Mouse (Mus musculus) ZHBTc4 (cell line): ENCODE results near the gene Shc1.
A peak's percentile ranks its signal among the peaks of the same experiment; 100 is the strongest.

Source experiments
- DNase-seq: peaks from one replicate; pipeline ENCODE4 v3.0.0-alpha.2; 2011; ENCODE audit warnings: low read depth, low spot score

The Shc1 gene

DNA sequence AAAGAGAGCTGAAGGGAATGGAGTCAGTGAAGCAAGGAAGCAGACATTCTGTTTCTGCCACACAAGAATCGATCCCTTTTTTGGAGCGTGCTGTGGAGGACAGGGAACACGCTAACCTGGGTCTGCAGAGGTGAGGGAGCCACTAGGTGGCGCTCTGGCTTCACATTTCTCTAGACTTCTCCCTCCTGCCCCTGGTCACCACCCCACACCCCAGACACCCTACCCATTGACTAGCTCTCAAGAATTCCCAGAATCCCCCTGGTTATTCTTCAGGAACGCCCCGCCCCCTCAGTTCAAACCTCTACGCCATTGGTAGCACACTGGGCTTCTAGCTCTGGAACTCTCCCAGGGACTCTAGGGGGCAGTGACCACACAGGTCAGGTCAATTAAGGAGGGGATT is 31.3 kb downstream of the Shc1 start:
- peak; percentile 97 for DNase-seq

DNA sequence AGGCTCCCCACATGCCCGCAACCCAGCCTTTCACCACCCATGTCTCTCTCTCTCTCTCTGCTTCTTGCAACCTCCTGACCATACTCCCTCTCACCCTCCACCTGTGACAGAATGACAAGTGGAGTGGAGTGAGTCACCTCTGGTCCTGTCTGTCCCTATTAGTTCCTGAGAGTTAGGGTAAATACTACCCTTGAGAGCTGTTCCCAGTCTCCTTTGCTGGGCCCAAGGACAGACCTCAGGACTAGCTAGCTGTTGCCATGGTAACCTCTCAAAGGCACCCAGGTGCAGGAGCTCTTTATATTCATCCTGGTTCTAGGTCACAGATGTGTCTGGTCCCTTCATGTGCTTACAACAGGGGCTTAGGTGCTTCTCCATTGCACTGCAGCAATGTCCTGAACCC is 33.7 kb downstream of the Shc1 start:
- DNase-seq: peak; percentile 52

DNA sequence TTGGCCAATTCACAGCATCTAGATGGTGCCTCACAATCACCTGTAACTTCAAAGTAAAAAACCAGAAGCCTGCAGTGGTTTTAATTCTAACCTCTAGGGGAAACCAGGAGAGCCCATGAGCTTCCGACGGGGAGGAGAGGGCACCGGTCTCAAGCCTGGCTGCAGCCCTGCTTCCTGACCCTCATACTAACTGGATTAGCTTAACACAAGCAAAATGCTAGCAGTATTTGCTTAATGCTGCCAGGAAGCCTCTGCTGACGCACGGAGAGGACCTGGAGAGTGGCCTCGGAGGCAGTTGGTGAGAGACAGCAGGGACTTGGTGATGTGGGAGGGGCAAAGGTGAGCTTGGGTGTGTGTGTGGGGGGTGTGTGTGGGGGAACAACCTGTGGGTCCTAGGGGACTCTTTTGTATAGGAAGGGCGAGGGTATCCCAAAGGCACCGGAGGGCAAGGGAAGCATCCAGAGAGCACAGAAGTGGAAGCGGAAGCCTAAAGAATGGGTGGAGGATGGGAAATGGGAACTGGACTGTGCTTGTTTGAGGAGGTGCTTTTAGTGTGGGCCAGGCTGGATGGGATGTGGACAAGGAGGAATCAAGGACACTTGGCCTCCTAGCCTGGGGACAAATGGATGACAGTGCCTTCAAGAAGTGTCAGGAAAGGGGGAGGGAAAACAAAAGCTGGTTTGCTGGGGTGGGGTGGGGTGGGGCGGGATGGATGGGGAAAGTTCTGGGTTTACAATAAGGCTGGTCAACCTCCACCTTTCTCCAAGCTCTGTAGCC is 36.3 kb downstream of the Shc1 start, which contains the start of gene Pmvk:
Gene Pmvk, plus strand, starts transcription at position 141 of the 777 bp plus-strand sequence.
- peak; percentile 88 for DNase-seq

DNA sequence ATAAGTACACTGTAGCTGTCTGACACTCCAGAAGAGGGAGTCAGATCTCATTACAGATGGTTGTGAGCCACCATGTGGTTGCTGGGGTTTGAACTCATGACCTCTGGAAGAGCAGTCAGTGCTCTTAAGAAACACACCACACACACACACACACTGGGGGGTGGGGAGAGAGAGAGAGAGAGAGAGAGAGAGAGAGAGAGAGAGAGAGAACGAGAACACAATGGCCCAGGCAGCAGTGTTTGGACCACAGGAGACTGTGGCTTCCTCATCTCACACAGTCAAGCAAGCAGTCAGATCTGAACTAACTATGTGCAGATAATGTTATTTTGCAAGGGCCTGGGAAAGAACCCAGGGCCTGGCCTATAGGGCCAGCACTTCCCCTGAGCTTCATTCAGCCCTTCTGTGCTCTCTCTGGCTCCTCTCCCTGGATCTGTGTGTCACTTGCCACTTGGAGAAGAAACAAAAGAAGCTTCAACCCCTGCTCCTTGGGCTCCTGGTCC is 37.6 kb downstream of the Shc1 start:
- DNase-seq: no peak

DNA sequence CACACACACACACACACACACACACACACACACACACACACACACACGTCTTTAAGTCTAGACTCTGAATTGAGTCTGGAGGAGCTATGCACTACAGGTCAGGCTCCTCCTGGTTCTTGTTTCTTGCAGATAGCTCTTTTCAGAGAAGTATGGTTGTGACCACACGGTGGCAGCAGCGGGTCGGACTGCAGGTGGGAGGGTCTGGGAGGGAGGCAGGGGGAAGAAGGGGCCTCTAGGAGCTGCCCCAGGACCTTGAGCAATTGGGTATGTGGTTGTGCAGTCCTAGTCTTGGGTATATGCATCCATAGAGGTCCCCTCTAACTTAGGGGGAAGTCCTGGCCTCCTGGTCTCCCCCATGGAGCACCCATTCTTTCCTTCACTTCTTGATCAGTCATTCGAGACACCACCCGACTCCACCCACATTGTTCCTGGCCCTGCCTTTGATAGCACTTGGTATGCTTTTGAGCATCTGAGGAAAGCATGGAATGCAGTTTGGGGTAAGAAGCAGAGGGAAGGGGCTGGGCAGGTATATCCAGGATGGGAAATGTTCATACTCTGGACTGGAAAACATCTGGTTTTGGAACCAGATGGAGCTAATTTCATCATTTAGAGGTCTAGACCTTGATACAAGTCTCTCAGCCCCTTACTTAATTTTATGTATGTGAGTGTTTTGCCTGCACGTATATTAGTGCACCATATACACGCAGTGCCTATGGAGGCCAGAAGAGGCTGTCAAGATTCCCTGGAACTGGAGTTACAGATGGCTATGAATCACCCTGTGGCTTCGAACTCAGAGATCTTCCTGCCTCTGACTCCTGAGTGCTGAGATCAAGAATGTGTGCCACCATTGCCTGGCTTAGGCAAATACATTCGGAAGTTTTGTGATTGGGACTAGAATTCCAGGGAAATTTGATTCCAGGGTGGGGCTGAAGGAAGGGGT is 38.8 kb downstream of the Shc1 start:
- DNase-seq: peak; percentile 94

DNA sequence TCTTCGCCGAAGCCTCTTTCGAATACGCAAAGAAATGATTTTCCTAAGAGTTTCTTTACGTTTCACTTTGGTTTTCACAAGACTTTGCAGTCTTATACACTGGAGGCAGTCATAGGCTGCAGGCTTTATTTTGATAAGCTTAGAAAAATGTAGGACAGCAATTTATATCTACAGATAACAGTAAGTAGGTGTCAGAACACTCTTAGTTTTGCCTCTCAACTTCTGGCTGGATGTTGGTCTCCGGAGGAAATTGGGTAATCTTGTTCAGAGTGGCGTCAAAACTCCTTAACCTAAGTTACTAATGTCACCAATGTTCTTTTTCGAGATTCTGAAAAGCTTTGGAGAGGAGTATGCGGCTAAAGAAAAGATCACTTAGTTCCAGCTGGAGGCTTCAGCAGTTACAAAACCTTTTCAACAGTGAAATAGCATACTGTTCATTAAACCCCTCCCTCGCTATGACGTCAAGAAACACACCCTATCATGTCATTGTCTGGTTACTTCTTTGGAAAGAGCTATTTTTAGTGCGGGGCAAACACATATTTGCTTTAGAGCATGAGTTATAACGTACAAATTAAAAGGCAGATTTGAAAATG is 40.2 kb downstream of the Shc1 start:
- no peak for DNase-seq

DNA sequence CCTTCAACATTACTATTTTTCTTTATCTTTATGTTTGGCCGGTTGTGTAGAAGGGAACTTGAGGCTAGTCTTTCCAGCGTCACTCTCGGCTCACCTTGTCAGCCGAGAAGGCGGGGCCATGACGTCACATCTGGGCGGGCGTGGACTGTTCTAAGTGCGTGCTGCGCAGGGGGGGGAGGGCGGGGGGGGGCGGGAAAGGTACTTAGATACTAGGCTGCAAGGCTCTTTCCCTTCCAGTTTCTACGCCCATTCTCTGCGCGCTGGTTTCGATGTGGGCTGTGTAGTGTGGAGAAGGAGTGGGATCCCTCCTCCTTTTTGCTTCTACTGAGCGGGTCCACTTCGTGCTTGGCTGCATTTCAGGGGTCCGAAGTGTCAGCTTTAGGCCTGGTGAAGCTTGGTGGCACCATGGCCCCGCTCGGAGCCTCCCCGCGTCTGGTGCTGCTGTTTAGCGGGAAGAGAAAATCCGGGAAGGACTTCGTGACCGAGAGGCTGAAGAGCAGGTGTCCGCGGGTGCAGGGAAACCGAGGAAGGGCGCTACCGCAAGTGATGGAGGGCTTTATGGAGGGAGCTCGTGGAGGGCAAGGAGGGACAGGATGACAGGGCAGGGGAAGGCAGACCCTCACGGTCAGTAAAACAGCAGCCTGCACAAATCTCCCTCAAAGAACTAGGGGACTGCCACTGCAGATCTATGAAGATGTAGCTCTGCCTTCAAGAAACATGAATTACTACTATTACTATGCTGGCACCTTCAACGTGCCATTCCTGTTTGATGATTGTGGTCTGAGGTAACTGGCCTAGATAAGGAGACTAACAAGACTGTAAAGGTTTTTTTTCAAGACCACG is 40.9 kb downstream of the Shc1 start:
- peak; percentile 96 for DNase-seq

DNA sequence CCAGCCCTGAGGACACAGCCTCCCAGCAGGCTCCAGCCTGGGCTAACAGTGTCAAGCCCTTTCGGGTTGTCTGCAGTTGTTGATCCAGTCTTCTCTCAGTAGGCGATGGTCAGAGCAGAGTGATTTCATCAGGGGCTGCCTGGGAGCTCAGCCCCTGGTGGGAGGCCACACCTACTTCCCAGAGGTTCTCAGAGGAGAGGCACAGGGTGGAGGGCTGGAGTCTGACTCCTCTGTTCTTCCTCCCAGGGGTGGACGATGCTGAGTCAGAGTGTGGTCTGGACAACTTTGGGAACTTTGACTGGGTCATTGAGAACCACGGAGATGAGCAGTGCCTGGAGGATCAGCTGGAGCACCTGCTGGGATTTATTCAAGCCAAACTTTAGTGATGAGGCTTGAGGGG is 50.0 kb downstream of the Shc1 start:
- peak; percentile 59 for DNase-seq

DNA sequence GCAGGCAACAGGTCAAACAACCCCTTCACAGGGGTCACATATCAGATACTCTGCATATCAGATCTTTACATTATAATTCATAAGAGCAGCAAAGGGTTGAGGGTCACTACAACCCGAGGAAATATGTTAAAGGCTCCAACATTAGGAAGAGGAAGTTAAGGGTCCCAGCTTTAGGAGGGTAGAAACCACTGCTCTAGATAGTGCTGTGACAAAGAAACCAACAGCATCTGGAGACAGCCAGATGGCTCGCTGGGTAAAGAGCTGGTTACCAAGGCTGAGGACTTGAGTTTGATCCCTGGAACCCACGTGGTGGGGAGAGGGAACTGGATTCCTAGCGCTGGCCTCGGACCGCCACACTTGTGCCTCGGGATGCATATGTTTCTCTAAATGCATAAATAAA is 54.0 kb downstream of the Shc1 start:
- no peak for DNase-seq

DNA sequence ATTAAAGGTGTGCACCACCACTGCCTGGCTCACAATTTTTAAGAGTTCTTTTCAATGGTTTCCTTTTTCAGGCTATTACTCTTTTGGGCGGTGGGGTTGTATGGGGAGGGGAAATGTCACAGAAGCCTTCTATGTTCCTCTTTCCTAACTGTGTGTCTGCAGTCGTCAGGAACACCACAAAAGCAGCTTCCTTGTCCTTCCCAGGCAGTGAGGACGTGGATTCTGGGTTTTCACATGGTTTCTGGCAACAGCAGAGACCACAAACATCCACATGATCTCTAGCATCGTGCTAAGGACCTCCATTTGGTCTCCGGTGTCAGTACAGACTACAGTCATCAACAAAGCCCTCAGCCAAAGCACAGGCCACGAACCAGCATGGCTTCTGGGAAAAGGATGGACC is 55.6 kb downstream of the Shc1 start:
- DNase-seq: no peak

DNA sequence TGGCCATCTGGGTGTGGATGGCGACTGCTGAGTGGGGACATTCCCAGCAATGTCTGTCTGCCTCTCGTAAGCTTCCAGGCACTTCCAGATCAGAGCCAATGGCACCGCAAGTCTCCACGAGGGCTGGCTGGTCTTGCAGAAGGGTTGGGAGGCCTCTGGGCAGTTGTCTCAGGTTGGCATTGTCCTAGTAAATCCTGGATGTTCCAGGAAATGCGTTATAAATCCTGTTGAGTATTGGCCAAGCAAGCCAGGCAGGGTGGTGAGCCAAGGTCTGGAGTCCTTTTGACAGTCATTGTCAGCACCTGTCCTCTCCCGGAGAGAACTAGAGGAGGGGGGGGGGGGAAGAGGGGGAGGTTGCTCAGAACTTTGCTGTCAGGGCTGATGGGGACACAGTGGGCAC is 60.8 kb downstream of the Shc1 start:
- no peak for DNase-seq
